Mouse (Mus musculus) intestine, postnatal 0 days (tissue): ENCODE results near the gene Adcy6. TPM values are rescaled to one million over a fixed set of nuclear protein-coding genes. Genes with fewer than 3 reads are reported as not detected.
"Not testable (repeated sequence)": the region's sequence is repeated elsewhere in the genome, so short reads cannot be mapped to it uniquely, and the experiment has no call there.

Experiments used
- ATAC-seq: fragments of 200-750 bp; cut with Nextera tagmentation; 2 replicates; pipeline ENCODE4 v1.8.0; 2017; ENCODE audit warnings: mild to moderate bottlenecking, moderate TSS enrichment, moderate library complexity
- H3K27ac ChIP-seq: fragments of 300-500 bp; sonication (generic); 2 replicates; pipeline ENCODE4 v1.5.1; 2014; ENCODE audit warnings: mild to moderate bottlenecking, low read depth, low read length, moderate library complexity
- H3K27me3 ChIP-seq: fragments of 300-500 bp; sonication (generic); replicated peaks from 2 replicates; pipeline ENCODE4 v1.6.1; 2014; ENCODE audit warnings: low read length, mixed read lengths; ENCODE audit not compliant: control insufficient read depth, insufficient read depth
- H3K36me3 ChIP-seq: fragments of 300-500 bp; sonication (generic); 2 replicates; pipeline ENCODE4 v1.6.1; 2014; ENCODE audit warnings: mild to moderate bottlenecking, moderate library complexity; ENCODE audit not compliant: control insufficient read depth, insufficient read depth
- H3K4me1 ChIP-seq: fragments of 300-500 bp; sonication (generic); replicated peaks from 2 replicates; pipeline ENCODE4 v1.6.1; 2014; ENCODE audit warnings: antibody characterized with exemption, low read length, mixed read lengths; ENCODE audit not compliant: control insufficient read depth, insufficient read depth
- H3K4me2 ChIP-seq: fragments of 300-500 bp; sonication (generic); replicated peaks from 2 replicates; pipeline ENCODE4 v1.6.1; 2014; ENCODE audit warnings: low read depth, mild to moderate bottlenecking, moderate library complexity
- H3K4me3 ChIP-seq: fragments of 300-500 bp; sonication (generic); 2 replicates; pipeline ENCODE4 v1.5.1; 2014; ENCODE audit warnings: low read depth, low read length
- H3K9ac ChIP-seq: fragments of 300-500 bp; sonication (generic); 2 replicates; pipeline ENCODE4 v1.6.1; 2014; ENCODE audit warnings: mild to moderate bottlenecking, low read depth, low read length
- H3K9me3 ChIP-seq: fragments of 300-500 bp; sonication (generic); 2 replicates; pipeline ENCODE4 v1.6.1; 2016; ENCODE audit warnings: mixed run types; ENCODE audit not compliant: control insufficient read depth
- CTCF ChIP-seq: sonication (generic); IDR thresholded peaks from 2 replicates; pipeline ENCODE4 v1.5.1; 2016; ENCODE audit warnings: low read depth, mild to moderate bottlenecking, control low read depth, antibody characterized with exemption, moderate library complexity
- WGBS: fragments of 180-500 bp; shearing (Covaris S2); extraction: QIAGEN DNeasy Blood & Tissue Kit; methylation state at CpG from one replicate; pipeline ENCODE4 v1.1.7; 2014; 5-methylcytosine and 5-hydroxymethylcytosine counted together
- polyA plus RNA-seq: library from polyadenylated mRNA; unstranded; fragments of >200 nt; fragmentation: Nextera tagmentation; extraction: Ambion mirVana; gene quantifications from 2 replicates; pipeline ENCODE4 v1.2.1, GENCODE M21; 2015

Gene Adcy6
- polyA plus RNA-seq, 1 experiment from 2014 or later = 10.6 TPM

GRCm38 (mm10) chr15:98589640-98590336 is 20.1 kb downstream of the Adcy6 start:
- no peak overlapping the region for H3K4me2 ChIP-seq
- no peak for ATAC-seq
- peaks cover 54% of the 10 kb centered on the region for H3K36me3 ChIP-seq
- H3K9ac ChIP-seq = no peak overlapping the region
- H3K27ac ChIP-seq = no peak overlapping the region
- no peaks in the 10 kb centered on the region; the same call in 1 of the 2 replicates for H3K4me1 ChIP-seq
- WGBS = 58% methylated on average over 7 of the region's 7 CpGs
- no peak for TF ChIP-seq CTCF
- H3K9me3 ChIP-seq = no peaks in the 10 kb centered on the region
- no peak overlapping the region for H3K4me3 ChIP-seq
- H3K27me3 ChIP-seq = no peaks in the 10 kb centered on the region

DNA sequence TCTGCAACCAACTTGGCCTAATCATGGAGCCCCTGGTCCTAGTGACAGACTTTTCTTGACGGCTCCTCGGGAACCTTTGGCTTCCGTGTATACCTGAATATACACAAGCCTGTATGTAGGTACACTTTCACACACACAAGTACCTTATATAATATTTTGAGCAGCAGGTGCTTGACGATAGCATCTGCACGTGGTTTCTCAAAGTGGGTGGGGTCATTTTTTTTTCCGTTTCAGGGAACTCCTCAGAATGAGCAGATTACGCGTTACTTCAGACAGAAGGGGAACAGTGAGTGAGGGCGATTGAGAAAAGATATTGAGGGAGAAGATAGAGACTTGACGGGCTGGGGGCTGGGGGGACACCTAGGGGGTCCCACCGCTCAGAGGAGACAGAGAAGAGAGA is 22.1 kb downstream of the Adcy6 start:
- 77% methylated on average over 11 of the region's 11 CpGs for WGBS
- H3K9ac ChIP-seq = no peak overlapping the region
- H3K36me3 ChIP-seq = peaks cover 33% of the 10 kb centered on the region
- no peaks in the 10 kb centered on the region for H3K9me3 ChIP-seq
- no peaks in the 10 kb centered on the region for H3K27me3 ChIP-seq
- ATAC-seq = no peak
- no peak for TF ChIP-seq CTCF
- no peak overlapping the region for H3K4me3 ChIP-seq
- no peaks in the 10 kb centered on the region; the same call in 1 of the 2 replicates for H3K4me1 ChIP-seq
- H3K27ac ChIP-seq = no peak overlapping the region
- H3K4me2 ChIP-seq = no peak overlapping the region

DNA sequence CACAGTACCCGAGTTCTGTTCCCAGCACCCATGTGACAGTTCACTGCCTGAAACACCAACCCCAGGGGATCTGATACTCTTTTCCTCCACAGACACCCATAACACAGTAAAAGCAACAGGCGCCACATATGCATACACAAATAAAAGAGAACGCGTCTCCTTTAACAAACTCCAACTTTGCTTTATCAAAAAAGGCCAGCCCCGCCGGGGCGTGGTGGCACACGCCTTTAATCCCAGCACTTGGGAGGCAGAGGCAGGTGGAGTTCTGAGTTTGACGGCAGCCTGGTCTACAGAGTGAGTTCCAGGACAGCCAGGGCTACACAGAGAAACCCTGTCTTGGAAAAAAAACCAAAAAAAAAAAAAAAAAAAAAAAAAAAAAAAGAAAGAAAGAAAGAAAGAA is 23.7 kb downstream of the Adcy6 start:
- not testable (repeated sequence) for H3K9ac ChIP-seq, H3K4me1 ChIP-seq, H3K4me2 ChIP-seq, H3K4me3 ChIP-seq, H3K9me3 ChIP-seq, H3K27me3 ChIP-seq, H3K27ac ChIP-seq, ATAC-seq
- peaks cover 17% of the 10 kb centered on the region for H3K36me3 ChIP-seq
- WGBS = 65% methylated on average over 9 of the region's 9 CpGs

DNA sequence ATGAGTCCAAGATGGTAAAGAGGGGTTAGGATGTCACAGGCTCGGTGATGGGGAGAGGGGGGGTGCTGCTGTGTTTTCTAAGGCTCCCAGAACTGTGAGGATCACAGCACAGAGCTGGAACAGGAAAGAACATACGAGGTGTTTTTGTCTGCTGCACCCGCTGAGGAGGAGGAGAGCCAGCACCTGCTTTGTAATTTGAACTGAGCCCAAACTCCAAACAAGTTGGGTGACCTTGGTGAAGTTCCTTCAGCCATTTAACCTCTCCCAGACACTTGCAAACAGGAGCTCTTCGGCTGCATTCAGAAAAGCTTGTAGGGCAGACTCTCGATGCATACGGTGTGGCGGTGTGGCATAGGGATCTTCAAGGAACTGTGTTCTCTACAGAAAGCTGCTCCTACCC is 24.5 kb downstream of the Adcy6 start:
- Histone ChIP-seq H3K9me3 (no peaks in the 10 kb centered on the region), H3K36me3 (peaks cover 10% of the 10 kb centered on the region), H3K4me1 (no peaks in the 10 kb centered on the region; the same call in 1 of the 2 replicates), H3K27me3 (no peaks in the 10 kb centered on the region), H3K27ac (no peak overlapping the region), H3K4me3 (no peak overlapping the region), H3K9ac (no peak overlapping the region), H3K4me2 (no peak overlapping the region)
- 42% methylated on average over 7 of the region's 7 CpGs for WGBS
- TF ChIP-seq CTCF = no peak
- no peak for ATAC-seq

DNA sequence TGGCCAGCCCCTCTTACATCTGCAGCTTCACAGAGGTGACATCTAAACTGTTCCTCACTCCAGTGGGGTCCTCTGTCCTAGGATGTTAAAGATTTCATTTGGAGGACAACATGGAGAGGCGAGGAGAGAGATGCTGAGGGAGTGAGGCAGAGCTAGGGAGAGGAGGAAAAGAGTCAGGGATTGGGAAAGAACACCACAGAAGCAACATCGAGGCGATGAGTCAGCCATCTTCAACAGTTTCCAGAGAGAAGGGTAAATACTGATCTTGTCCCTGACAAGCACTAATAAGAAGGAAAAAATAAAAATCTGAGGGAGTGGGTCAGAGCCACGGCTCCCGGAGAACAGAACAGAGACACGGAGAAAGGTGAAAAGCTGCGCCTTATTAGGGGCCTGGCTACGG is 26.9 kb downstream of the Adcy6 start:
- no peak overlapping the region for H3K27ac ChIP-seq
- WGBS = 78% methylated on average over 8 of the region's 8 CpGs

GRCm38 (mm10) chr15:98582410-98582809 is 27.5 kb downstream of the Adcy6 start:
- H3K27me3 ChIP-seq = no peaks in the 10 kb centered on the region
- H3K4me3 ChIP-seq = no peak overlapping the region
- no peak for ATAC-seq
- H3K36me3 ChIP-seq = no peaks in the 10 kb centered on the region
- H3K4me2 ChIP-seq = no peak overlapping the region
- H3K4me1 ChIP-seq = no peaks in the 10 kb centered on the region
- no peaks in the 10 kb centered on the region for H3K9me3 ChIP-seq
- no peak overlapping the region for H3K9ac ChIP-seq
- TF ChIP-seq CTCF = no peak
- WGBS = 56% methylated on average over 8 of the region's 8 CpGs
- no peak overlapping the region for H3K27ac ChIP-seq

More for the DNA sequence above, 26.9 kb downstream of the Adcy6 start:
- ATAC-seq = no peak
- Histone ChIP-seq H3K4me1 (no peaks in the 10 kb centered on the region), H3K36me3 (no peaks in the 10 kb centered on the region), H3K4me2 (no peak overlapping the region), H3K9me3 (no peaks in the 10 kb centered on the region), H3K4me3 (no peak overlapping the region), H3K27me3 (no peaks in the 10 kb centered on the region), H3K9ac (no peak overlapping the region)
- no peak for TF ChIP-seq CTCF
